ENCODE assay signal across 12 mouse cellular contexts in the genomic region with DNA sequence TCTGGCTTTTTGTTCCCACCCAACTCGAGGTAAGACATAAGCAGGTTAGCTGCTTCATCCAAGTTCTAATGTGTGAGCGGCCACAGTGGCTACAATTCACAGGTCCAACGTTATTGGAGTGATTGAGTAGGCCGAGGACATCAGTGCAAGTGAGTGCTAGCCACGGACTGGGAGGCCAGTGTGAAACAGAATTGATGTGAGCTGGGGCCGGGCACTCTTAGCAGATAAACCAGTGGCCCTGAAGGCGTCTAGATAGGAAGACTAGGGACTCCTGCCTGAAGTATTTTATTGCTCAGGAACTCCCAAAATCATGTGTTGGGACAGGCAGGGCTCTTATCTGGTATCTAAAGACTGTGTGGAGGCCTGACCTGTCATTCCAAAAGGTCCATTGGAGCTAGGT.
"Had no signal": no experiment of that assay in that cellular context is flagged by ENCODE, and none has a peak within 500 bp of the region (broad histone marks: within the 10 kb centered on the region; RNA-seq: fewer than 3 reads in every experiment).

No protein-coding gene starts in this region.

- ATAC-seq: intestine, embryonic 16.5 days had no signal

- H3K4me2 ChIP-seq: midbrain, embryonic 11.5 days had no signal

- DNase-seq: kidney, adult 18-20 months; kidney, adult 9 months; kidney, postnatal 14 days; kidney, postnatal 4 days; lung, adult 18-20 months; lung, postnatal 14 days; lung, postnatal 4 days; midbrain, embryonic 14.5 days; thymus, adult 18-20 months; thymus, postnatal 36 days had no signal
